Mouse (Mus musculus) CD4-positive, CD25-positive, alpha-beta regulatory T cell, adult 4 months (primary cell): ENCODE results near the gene Nlrp4b. TPM values are rescaled to one million over a fixed set of nuclear protein-coding genes. Genes with fewer than 3 reads are reported as not detected.
"Not testable (repeated sequence)": the region's sequence is repeated elsewhere in the genome, so short reads cannot be mapped to it uniquely, and the experiment has no call there.

Source experiments
- ATAC-seq: one replicate; pipeline ENCODE4 v1.8.0; 2017
- polyA plus RNA-seq, 2 experiments: library from polyadenylated mRNA; unstranded; fragments of 100-300 nt; shearing (Covaris generic); gene quantifications; one replicate each; pipeline ENCODE4 v1.2.1; 2017

Nlrp4b gene
- polyA plus RNA-seq, result not detected

DNA sequence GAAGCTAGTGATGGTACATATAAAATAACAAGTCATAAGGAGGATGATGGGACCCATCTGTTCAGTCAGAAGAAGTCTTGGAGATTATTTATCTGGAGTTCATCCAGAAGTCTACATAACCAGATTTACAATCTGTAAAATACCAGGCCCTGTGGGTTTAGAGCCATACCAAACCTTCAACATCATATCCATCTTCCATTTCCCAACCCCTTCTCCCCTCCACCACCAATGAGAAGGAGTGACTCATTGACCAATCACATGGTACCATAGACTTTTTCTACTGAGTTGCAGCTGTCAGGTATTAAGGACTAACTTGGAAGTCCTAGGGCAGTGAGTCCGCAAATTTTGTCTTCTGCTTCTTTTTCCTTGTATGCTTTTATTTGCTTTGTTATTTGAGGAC, at the start of gene Nlrp4b:
Gene Nlrp4b (plus strand): TSS at position 301 of the 400 bp plus-strand sequence.
- no peak for ATAC-seq

DNA sequence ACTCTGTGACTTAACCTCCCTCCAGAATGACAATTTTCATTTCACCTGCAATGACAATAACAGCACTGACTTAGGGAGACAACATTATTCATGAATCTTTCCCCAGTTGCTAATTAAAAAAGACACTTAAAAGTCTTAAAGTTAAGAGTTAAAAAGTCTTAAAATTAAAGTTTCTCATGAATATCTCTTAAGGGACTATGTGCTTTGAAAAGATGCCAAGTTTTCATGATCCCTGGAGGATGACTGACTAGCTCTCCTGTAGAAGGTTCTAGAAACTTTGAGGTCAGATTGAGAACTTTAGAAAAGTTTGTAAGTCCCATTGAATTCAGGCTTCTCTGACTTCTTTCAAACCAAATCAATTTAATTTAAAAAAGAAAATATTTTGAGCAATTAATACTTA, 66.7 kb downstream of the Nlrp4b start, which contains the start of gene Vmn1r71:
Gene Vmn1r71 (minus strand): TSS at position 101 of the 400 bp plus-strand sequence.
- ATAC-seq, result no peak

DNA sequence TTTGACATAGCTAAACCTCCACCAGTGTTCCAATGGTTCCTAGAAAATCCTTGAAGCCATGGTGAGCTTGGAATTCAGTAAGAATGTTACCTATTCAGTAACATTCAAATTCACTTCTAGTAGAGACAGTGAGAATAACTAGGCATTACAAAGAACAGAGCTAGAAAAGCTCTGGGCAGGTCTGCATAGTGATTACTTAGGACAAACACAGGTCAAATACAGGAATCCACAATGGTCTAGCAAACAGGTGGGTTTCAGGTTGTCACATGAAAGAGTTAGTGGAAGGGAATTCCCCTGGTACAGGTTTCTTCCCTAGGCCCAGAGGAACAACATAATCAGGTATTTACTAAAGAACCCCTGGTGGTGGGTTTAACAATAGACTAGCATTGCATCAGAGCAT, 70.0 kb downstream of the Nlrp4b start:
- not testable (repeated sequence) for ATAC-seq

Other genes with a start within 250 kb of the Nlrp4b start
- not detected for gene Vmn1r67, start 244.5 kb upstream of the Nlrp4b start, polyA plus RNA-seq
- gene Zik1, start 192.4 kb upstream of the Nlrp4b start, polyA plus RNA-seq, result 1 to 10 TPM; 1.3 to 1.4 TPM
- not detected for gene Vmn1r68, start 129.3 kb upstream of the Nlrp4b start, polyA plus RNA-seq
- gene Vmn1r69, start 74.1 kb upstream of the Nlrp4b start, polyA plus RNA-seq, result not detected
- under 1 TPM in 1 of 2 experiments, not detected in 1; 0.07 TPM for gene Vmn1r70, start 56.3 kb upstream of the Nlrp4b start, polyA plus RNA-seq
- gene Vmn1r71, start 66.6 kb downstream of the Nlrp4b start, polyA plus RNA-seq, result not detected
- gene Zscan4b, start 217.3 kb downstream of the Nlrp4b start, polyA plus RNA-seq, result not detected